ENCODE assay signal across 14 mouse cellular contexts in the genomic region with DNA sequence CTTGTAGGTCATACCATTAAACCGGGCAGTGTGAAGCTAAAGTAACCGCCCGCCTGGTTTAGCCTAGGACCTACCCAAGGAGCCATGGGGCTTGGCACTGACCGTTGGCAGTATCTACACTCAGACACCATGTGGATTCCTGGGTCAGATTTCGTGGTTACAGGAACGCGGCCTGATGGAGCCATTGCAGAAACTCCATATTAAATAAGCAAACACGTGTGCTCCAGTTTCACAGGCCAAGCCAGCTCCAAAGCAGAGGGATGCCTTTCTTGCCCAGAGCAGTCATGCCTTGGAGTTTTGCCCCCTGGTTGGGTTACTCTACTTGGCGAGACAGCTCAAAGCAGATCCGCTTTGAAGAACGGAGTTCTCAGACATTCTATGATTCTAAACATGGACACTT.
"Had no signal": no experiment of that assay in that cellular context is flagged by ENCODE, and none has a peak within 500 bp of the region (broad histone marks: within the 10 kb centered on the region; RNA-seq: fewer than 3 reads in every experiment).

No protein-coding gene starts in this region.

- H3K9ac ChIP-seq: limb, embryonic 15.5 days; liver, embryonic 12.5 days; lung, embryonic 14.5 days; midbrain, embryonic 15.5 days; neural tube, embryonic 12.5 days had no signal

- H3K4me3 ChIP-seq: left cerebral cortex, adult 2 months; limb, embryonic 15.5 days; liver, embryonic 12.5 days; megakaryocyte, embryonic 14.5 days; midbrain, embryonic 15.5 days; neural tube, embryonic 12.5 days had no signal

- H3K4me1 ChIP-seq: liver, embryonic 12.5 days had no signal

- H3K9me3 ChIP-seq: limb, embryonic 15.5 days; liver, embryonic 12.5 days; megakaryocyte, embryonic 14.5 days; midbrain, embryonic 15.5 days; neural tube, embryonic 12.5 days had no signal

- H3K27me3 ChIP-seq: limb, embryonic 15.5 days; liver, embryonic 12.5 days; midbrain, embryonic 15.5 days; neural tube, embryonic 12.5 days had no signal

- DNase-seq: kidney, postnatal 25 days; lung, embryonic 14.5 days; lung, postnatal 14 days; retina, postnatal 1 day; thymus, postnatal 4 days had no signal

- H3K36me3 ChIP-seq: limb, embryonic 15.5 days; liver, embryonic 12.5 days; midbrain, embryonic 15.5 days; neural tube, embryonic 12.5 days had no signal

- ATAC-seq: liver, embryonic 12.5 days; midbrain, embryonic 15.5 days had no signal

- H3K4me2 ChIP-seq: limb, embryonic 15.5 days; liver, embryonic 12.5 days; lung, embryonic 14.5 days; midbrain, embryonic 11.5 days; midbrain, embryonic 15.5 days; neural tube, embryonic 12.5 days had no signal

- H3K27ac ChIP-seq: left cerebral cortex, adult 2 months; limb, embryonic 15.5 days; liver, embryonic 12.5 days; macrophage; midbrain, embryonic 15.5 days; neural tube, embryonic 12.5 days; stomach, postnatal 0 days had no signal
